Mouse (Mus musculus) frontal cortex, adult 2 months (tissue): Measurements from ENCODE around the gene Osbpl3. TPM values are rescaled to one million over a fixed set of nuclear protein-coding genes. Genes with fewer than 3 reads are reported as not detected.

ENCODE experiments used
- DNase-seq, 2 experiments: peaks; one replicate each; pipeline ENCODE4 v3.0.0; 2022; ENCODE audit warnings: low spot score in 1 of 2; ENCODE audit errors: extremely low spot score in 1 of 2
- polyA plus RNA-seq: library from polyadenylated mRNA; depleted of rRNA; stranded (reverse); fragments of >200 nt; gene quantifications from 2 replicates; pipeline ENCODE4 v1.2.3, GENCODE M21; 2012; rRNA removed

Gene Osbpl3
- polyA plus RNA-seq: 23.6 and 25.9 TPM in 2 replicates

GRCm38 (mm10) chr6:50455829-50456469, at the start of gene Osbpl3:
TSS of gene Osbpl3 (minus strand) at chr6:50456201.
- peak; percentile 76 to 86 for DNase-seq

GRCm38 (mm10) chr6:50505531-50505930, 49.5 kb upstream of the Osbpl3 start:
- DNase-seq: no peak

GRCm38 (mm10) chr6:50504711-50505110, 48.7 kb upstream of the Osbpl3 start:
- no peak for DNase-seq

- no peak for DNase-seq
These were observed 47.8 kb upstream of the Osbpl3 start for GRCm38 (mm10) chr6:50503779-50504178.

GRCm38 (mm10) chr6:50503031-50503430, 47.0 kb upstream of the Osbpl3 start:
- no peak for DNase-seq

- DNase-seq: no peak
These were observed 42.3 kb upstream of the Osbpl3 start for GRCm38 (mm10) chr6:50498346-50498745.

GRCm38 (mm10) chr6:50490519-50490918, 34.5 kb upstream of the Osbpl3 start:
- peak; percentile 8 to 62 for DNase-seq

- no peak for DNase-seq
These were observed 33.4 kb upstream of the Osbpl3 start for GRCm38 (mm10) chr6:50489380-50489779.

- no peak for DNase-seq
These were observed 30.3 kb upstream of the Osbpl3 start for GRCm38 (mm10) chr6:50486035-50486902.

- DNase-seq: no peak
These were observed 27.4 kb upstream of the Osbpl3 start for GRCm38 (mm10) chr6:50483426-50483825.

GRCm38 (mm10) chr6:50481460-50481859, 25.5 kb upstream of the Osbpl3 start:
- DNase-seq: no peak

GRCm38 (mm10) chr6:50466451-50466850, 10.4 kb upstream of the Osbpl3 start:
- DNase-seq: no peak

GRCm38 (mm10) chr6:50464690-50465485, 8.9 kb upstream of the Osbpl3 start:
- no peak for DNase-seq

- no peak for DNase-seq
These were observed 6.0 kb upstream of the Osbpl3 start for GRCm38 (mm10) chr6:50462026-50462425.

- DNase-seq: peak in 1 of 2 experiments; percentile 52
These were observed 5.6 kb upstream of the Osbpl3 start for GRCm38 (mm10) chr6:50461585-50461984.

GRCm38 (mm10) chr6:50460646-50461045, 4.6 kb upstream of the Osbpl3 start:
- DNase-seq: no peak

- DNase-seq: no peak
These were observed 4.2 kb upstream of the Osbpl3 start for GRCm38 (mm10) chr6:50460246-50460645.

GRCm38 (mm10) chr6:50459271-50459670, 3.3 kb upstream of the Osbpl3 start:
- no peak for DNase-seq

GRCm38 (mm10) chr6:50457551-50458348, 1.7 kb upstream of the Osbpl3 start:
- peak in 1 of 2 experiments; percentile 31 for DNase-seq

GRCm38 (mm10) chr6:50456706-50457105, 705 bp upstream of the Osbpl3 start:
- DNase-seq: no peak
